Mouse (Mus musculus) testis, adult 2 months (tissue): ENCODE results near the gene Tgfbr3. TPM values are rescaled to one million over a fixed set of nuclear protein-coding genes. Genes with fewer than 3 reads are reported as not detected.

Experiments
- H3K27ac ChIP-seq: fragments of 200-500 bp; 2 replicates; pipeline ENCODE4 v1.5.1; 2012; ENCODE audit warnings: low read depth, low read length; ENCODE audit not compliant: control insufficient read depth, insufficient read depth
- H3K27me3 ChIP-seq: fragments of 200-500 bp; 2 replicates; pipeline ENCODE4 v1.6.1; 2012; ENCODE audit warnings: mild to moderate bottlenecking, low read length, moderate library complexity; ENCODE audit not compliant: control insufficient read depth, insufficient read depth
- H3K36me3 ChIP-seq: fragments of 200-500 bp; 2 replicates; pipeline ENCODE4 v1.6.1; 2012; ENCODE audit warnings: mild to moderate bottlenecking, low read length; ENCODE audit not compliant: control insufficient read depth, insufficient read depth
- H3K4me1 ChIP-seq: fragments of 200-500 bp; 2 replicates; pipeline ENCODE4 v1.6.1; 2012; ENCODE audit warnings: low read length; ENCODE audit not compliant: control insufficient read depth, insufficient read depth
- H3K4me3 ChIP-seq: fragments of 200-500 bp; 2 replicates; pipeline ENCODE4 v1.5.1; 2012; ENCODE audit warnings: low read depth, mild to moderate bottlenecking, low read length, moderate library complexity, mixed read lengths; ENCODE audit not compliant: control insufficient read depth
- CTCF ChIP-seq: fragments of 200-500 bp; IDR thresholded peaks from 2 replicates; pipeline ENCODE4 v1.5.1; 2012; ENCODE audit warnings: low read depth, mild to moderate bottlenecking, inconsistent platforms, low read length, moderate library complexity; ENCODE audit not compliant: control insufficient read depth, insufficient read depth, insufficient replicate concordance
- POLR2A ChIP-seq: fragments of 200-500 bp; IDR thresholded peaks from 2 replicates; pipeline ENCODE4 v1.6.1; 2012; ENCODE audit warnings: low read depth, mild to moderate bottlenecking, inconsistent platforms, low read length, moderate library complexity; ENCODE audit not compliant: control insufficient read depth
- polyA plus RNA-seq: library from polyadenylated mRNA; depleted of rRNA; stranded (reverse); fragments of >200 nt; gene quantifications from 2 replicates; pipeline ENCODE4 v1.2.3, GENCODE M21; 2012

Gene Tgfbr3
- polyA plus RNA-seq, 1 experiment = 8.4 TPM

DNA sequence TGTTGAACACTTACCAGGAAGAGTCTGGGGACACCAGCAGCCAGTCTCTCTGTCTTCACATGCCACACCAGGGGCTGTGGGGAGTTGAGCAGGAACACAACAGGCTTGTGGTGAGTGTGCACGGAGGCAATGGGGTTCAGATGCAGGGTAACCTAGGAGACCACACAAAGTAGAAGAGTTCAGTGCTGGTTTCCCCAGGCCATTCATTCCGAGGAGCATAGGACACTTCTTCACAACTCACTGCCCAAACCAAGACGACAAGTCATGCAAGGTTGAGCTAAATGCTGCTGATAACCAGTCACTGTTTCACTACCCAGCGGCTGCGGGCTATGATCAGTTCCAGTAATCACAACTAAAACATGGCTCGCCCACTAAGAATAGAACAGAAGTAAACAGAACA is 111.6 kb downstream of the Tgfbr3 start:
- Histone ChIP-seq H3K4me3 (no peak overlapping the region), H3K27me3 (no peaks in the 10 kb centered on the region), H3K36me3 (no peaks in the 10 kb centered on the region), H3K27ac (no peak overlapping the region), H3K4me1 (no peaks in the 10 kb centered on the region)
- TF ChIP-seq CTCF = no peak
- TF ChIP-seq POLR2A = no peak

- no peak for TF ChIP-seq POLR2A
- TF ChIP-seq CTCF = no peak
- no peak overlapping the region for H3K27ac ChIP-seq
- H3K36me3 ChIP-seq = no peaks in the 10 kb centered on the region
- H3K4me1 ChIP-seq = no peaks in the 10 kb centered on the region
- no peak overlapping the region for H3K4me3 ChIP-seq
- no peaks in the 10 kb centered on the region for H3K27me3 ChIP-seq
Measured at GRCm38 (mm10) chr5:107177248-107177647, 112.2 kb downstream of the Tgfbr3 start.

GRCm38 (mm10) chr5:107176796-107177195 is 112.6 kb downstream of the Tgfbr3 start:
- H3K4me1 ChIP-seq = no peaks in the 10 kb centered on the region
- TF ChIP-seq CTCF (no peak), POLR2A (no peak)

GRCm38 (mm10) chr5:107176196-107176595 is 113.2 kb downstream of the Tgfbr3 start:
- no peaks in the 10 kb centered on the region for H3K36me3 ChIP-seq

More at GRCm38 (mm10) chr5:107176796-107177195, 112.6 kb downstream of the Tgfbr3 start:
- no peaks in the 10 kb centered on the region for H3K36me3 ChIP-seq
- no peaks in the 10 kb centered on the region for H3K27me3 ChIP-seq
- H3K27ac ChIP-seq = no peak overlapping the region
- H3K4me3 ChIP-seq = no peak overlapping the region

GRCm38 (mm10) chr5:107174188-107174587 is 115.2 kb downstream of the Tgfbr3 start:
- TF ChIP-seq POLR2A (no peak), CTCF (no peak)
- no peaks in the 10 kb centered on the region for H3K27me3 ChIP-seq
- no peaks in the 10 kb centered on the region for H3K4me1 ChIP-seq
- H3K36me3 ChIP-seq = no peaks in the 10 kb centered on the region
- H3K27ac ChIP-seq = no peak overlapping the region
- H3K4me3 ChIP-seq = no peak overlapping the region

More at GRCm38 (mm10) chr5:107176196-107176595, 113.2 kb downstream of the Tgfbr3 start:
- Histone ChIP-seq H3K27ac (no peak overlapping the region), H3K27me3 (no peaks in the 10 kb centered on the region), H3K4me3 (no peak overlapping the region), H3K4me1 (no peaks in the 10 kb centered on the region)
- no peak for TF ChIP-seq POLR2A
- TF ChIP-seq CTCF = no peak

- TF ChIP-seq CTCF = no peak
- TF ChIP-seq POLR2A = no peak
- no peaks in the 10 kb centered on the region for H3K27me3 ChIP-seq
Measured at GRCm38 (mm10) chr5:107173483-107173882, 115.9 kb downstream of the Tgfbr3 start.

GRCm38 (mm10) chr5:107171861-107172260 is 117.6 kb downstream of the Tgfbr3 start:
- H3K4me3 ChIP-seq = no peak overlapping the region
- H3K4me1 ChIP-seq = no peaks in the 10 kb centered on the region
- H3K27me3 ChIP-seq = no peaks in the 10 kb centered on the region
- no peaks in the 10 kb centered on the region for H3K36me3 ChIP-seq
- no peak overlapping the region for H3K27ac ChIP-seq
- no peak for TF ChIP-seq CTCF
- no peak for TF ChIP-seq POLR2A

More at GRCm38 (mm10) chr5:107173483-107173882, 115.9 kb downstream of the Tgfbr3 start:
- Histone ChIP-seq H3K4me1 (no peaks in the 10 kb centered on the region), H3K27ac (no peak overlapping the region), H3K36me3 (no peaks in the 10 kb centered on the region), H3K4me3 (no peak overlapping the region)

DNA sequence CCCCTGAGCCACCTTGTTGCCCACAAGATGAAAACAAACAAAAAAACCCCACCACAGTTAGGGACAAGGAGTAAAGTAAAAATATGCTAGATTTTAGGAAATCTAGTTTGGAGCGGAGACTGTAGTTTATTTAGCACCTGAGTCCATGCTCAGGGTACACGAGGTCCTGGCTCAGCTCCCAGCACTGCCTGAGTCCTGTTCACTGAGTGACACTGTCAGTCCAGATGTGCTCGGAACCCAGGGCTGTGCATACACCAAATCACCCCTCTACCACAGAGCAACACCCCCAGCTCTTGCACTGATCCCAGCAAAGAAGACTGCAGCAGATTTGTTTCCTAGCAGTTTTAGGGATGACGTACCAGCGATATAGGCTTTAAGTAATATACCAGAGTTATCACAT is 119.6 kb downstream of the Tgfbr3 start:
- Histone ChIP-seq H3K4me1 (no peaks in the 10 kb centered on the region), H3K27me3 (no peaks in the 10 kb centered on the region), H3K36me3 (no peaks in the 10 kb centered on the region), H3K4me3 (no peak overlapping the region), H3K27ac (no peak overlapping the region)
- TF ChIP-seq CTCF (no peak), POLR2A (no peak)
